35 mouse cellular contexts compared by ENCODE assay signal in the genomic region with DNA sequence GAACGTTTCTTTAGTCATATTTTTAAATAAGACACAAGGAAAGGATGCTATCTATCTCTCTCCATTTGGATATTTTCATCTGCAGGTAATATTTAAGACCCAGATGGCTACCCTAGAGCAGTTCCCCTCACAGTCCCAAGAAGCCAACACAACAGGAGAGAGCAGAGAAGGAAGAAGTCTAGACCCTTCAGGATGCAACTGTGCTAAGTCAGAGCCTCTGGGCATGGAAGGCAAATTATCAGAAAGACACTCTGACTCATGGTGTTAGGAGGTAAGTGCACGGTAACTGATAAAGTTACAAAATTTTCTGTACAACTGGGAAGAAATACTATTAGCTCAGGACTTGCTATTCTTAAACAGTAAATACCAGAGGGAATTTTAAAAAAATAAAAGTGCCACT.
"Had no signal": no experiment of that assay in that cellular context is flagged by ENCODE, and none has a peak within 500 bp of the region (broad histone marks: within the 10 kb centered on the region; RNA-seq: fewer than 3 reads in every experiment).

No protein-coding gene starts in this region.

- H3K4me3 ChIP-seq: heart, embryonic 12.5 days; heart, embryonic 13.5 days; heart, embryonic 15.5 days; hindbrain, embryonic 10.5 days; hindbrain, embryonic 12.5 days; hindbrain, embryonic 13.5 days; hindbrain, embryonic 15.5 days; intestine, embryonic 15.5 days; kidney, embryonic 15.5 days; layer of hippocampus, adult 2 months; left cerebral cortex, adult 2 months had no signal

- ATAC-seq: hindbrain, embryonic 16.5 days; hindbrain, postnatal 0 days; inflammation-experienced regulatory T-cells, adult 6 months; intestine, embryonic 15.5 days; intestine, embryonic 16.5 days; intestine, postnatal 0 days had no signal

- H3K27me3 ChIP-seq: heart, embryonic 12.5 days; heart, embryonic 13.5 days; heart, embryonic 15.5 days; hindbrain, embryonic 12.5 days; hindbrain, embryonic 13.5 days; hindbrain, embryonic 15.5 days; intestine, embryonic 15.5 days; kidney, embryonic 15.5 days had no signal

- DNase-seq: heart, postnatal 10 days; heart, postnatal 14 days; heart, postnatal 36 days; heart, postnatal 4 days; kidney, adult 11 months; kidney, adult 18-20 months; kidney, adult 2 months; kidney, adult 8-10 months; kidney, adult 9 months; kidney, postnatal 10 days; kidney, postnatal 14 days; kidney, postnatal 25 days; kidney, postnatal 36 days; kidney, postnatal 4 days; layer of hippocampus, adult 9-11 months; layer of hippocampus, postnatal 36 days had no signal

- H3K4me2 ChIP-seq: heart, embryonic 11.5 days; heart, embryonic 12.5 days; heart, embryonic 13.5 days; heart, embryonic 15.5 days; hindbrain, embryonic 12.5 days; hindbrain, embryonic 13.5 days; hindbrain, embryonic 14.5 days; hindbrain, embryonic 15.5 days; intestine, embryonic 15.5 days; kidney, embryonic 15.5 days had no signal

- H3K9me3 ChIP-seq: hindbrain, embryonic 12.5 days; hindbrain, embryonic 13.5 days; hindbrain, embryonic 15.5 days; intestine, embryonic 15.5 days; kidney, embryonic 15.5 days had no signal

- H3K4me1 ChIP-seq: heart, embryonic 12.5 days; heart, embryonic 13.5 days; heart, embryonic 15.5 days; hindbrain, embryonic 10.5 days; hindbrain, embryonic 12.5 days; hindbrain, embryonic 13.5 days; hindbrain, embryonic 15.5 days; intestine, embryonic 15.5 days; kidney, embryonic 15.5 days had no signal

- H3K27ac ChIP-seq: heart, embryonic 13.5 days; heart, embryonic 15.5 days; hindbrain, embryonic 10.5 days; hindbrain, embryonic 12.5 days; hindbrain, embryonic 13.5 days; hindbrain, embryonic 14.5 days; hindbrain, embryonic 15.5 days; hindbrain, postnatal 0 days; intestine, embryonic 15.5 days; kidney, embryonic 15.5 days; kidney, postnatal 0 days; layer of hippocampus, adult 2 months; left cerebral cortex, adult 2 months had no signal

- H3K9ac ChIP-seq: heart, embryonic 12.5 days; heart, embryonic 13.5 days; heart, embryonic 15.5 days; hindbrain, embryonic 12.5 days; hindbrain, embryonic 13.5 days; hindbrain, embryonic 14.5 days; hindbrain, embryonic 15.5 days; intestine, embryonic 15.5 days; kidney, embryonic 15.5 days had no signal
